Mouse (Mus musculus) C2C12 (cell line): ENCODE data around the gene Sorcs2. TPM values are rescaled to one million over a fixed set of nuclear protein-coding genes. Genes with fewer than 3 reads are reported as not detected.

Experiments
- H3K27me3 ChIP-seq: one replicate; pipeline ENCODE4 v1.6.1; 2011; ENCODE audit not compliant: control insufficient read depth, insufficient read depth, insufficient read length
- H3K36me3 ChIP-seq: one replicate; pipeline ENCODE4 v1.6.1; 2011; ENCODE audit not compliant: control insufficient read depth, insufficient read depth
- H3K4me3 ChIP-seq: one replicate; pipeline ENCODE4 v1.5.1; 2011; ENCODE audit warnings: mild to moderate bottlenecking, control low read depth; ENCODE audit not compliant: poor library complexity, insufficient read depth, severe bottlenecking
- H3K79me2 ChIP-seq: one replicate; pipeline ENCODE4 v1.6.1; 2011; ENCODE audit not compliant: control insufficient read depth, insufficient read depth
- H3K79me3 ChIP-seq: one replicate; pipeline ENCODE4 v1.6.1; 2011; ENCODE audit warnings: low read depth, control low read depth
- H3ac ChIP-seq: one replicate; pipeline ENCODE3; 2011; ENCODE audit warnings: low read depth; ENCODE audit not compliant: control insufficient read depth, insufficient read length
- CEBPB ChIP-seq: IDR thresholded peaks from one replicate; pipeline ENCODE4 v1.6.1; 2011; ENCODE audit warnings: low read depth, mild to moderate bottlenecking, control low read depth, moderate library complexity
- CTCF ChIP-seq: IDR thresholded peaks from one replicate; pipeline ENCODE4 v1.5.1; 2011; ENCODE audit not compliant: control insufficient read depth, insufficient read depth, insufficient read length
- FOSL1 ChIP-seq: IDR thresholded peaks from one replicate; pipeline ENCODE4 v1.8.0; 2011; ENCODE audit warnings: mild to moderate bottlenecking, low read length; ENCODE audit not compliant: poor library complexity, insufficient read depth, severe bottlenecking
- MAX ChIP-seq: IDR thresholded peaks from one replicate; pipeline ENCODE4 v1.6.1; 2011; ENCODE audit warnings: mild to moderate bottlenecking, control low read depth
- MYOD1 ChIP-seq: IDR thresholded peaks from one replicate; pipeline ENCODE4 v1.6.1; 2011; ENCODE audit warnings: low read depth; ENCODE audit not compliant: control insufficient read depth, insufficient read length
- MYOG ChIP-seq: IDR thresholded peaks from one replicate; pipeline ENCODE4 v1.6.1; 2011; ENCODE audit not compliant: control insufficient read depth, insufficient read length; ENCODE audit errors: extremely low read depth
- USF1 ChIP-seq: IDR thresholded peaks from one replicate; pipeline ENCODE4 v1.6.1; 2011; ENCODE audit warnings: low read depth, mild to moderate bottlenecking, control low read depth, moderate library complexity
- polyA plus RNA-seq: library from polyadenylated mRNA; unstranded; fragments of >200 nt; fragmentation: generic; extraction: Trizol; gene quantifications from one replicate; pipeline ENCODE4 v1.2.1, GENCODE M21; 2012; ENCODE audit warnings: missing spikeins

The Sorcs2 gene
- polyA plus RNA-seq, 1 experiment, result 67.7 TPM

DNA sequence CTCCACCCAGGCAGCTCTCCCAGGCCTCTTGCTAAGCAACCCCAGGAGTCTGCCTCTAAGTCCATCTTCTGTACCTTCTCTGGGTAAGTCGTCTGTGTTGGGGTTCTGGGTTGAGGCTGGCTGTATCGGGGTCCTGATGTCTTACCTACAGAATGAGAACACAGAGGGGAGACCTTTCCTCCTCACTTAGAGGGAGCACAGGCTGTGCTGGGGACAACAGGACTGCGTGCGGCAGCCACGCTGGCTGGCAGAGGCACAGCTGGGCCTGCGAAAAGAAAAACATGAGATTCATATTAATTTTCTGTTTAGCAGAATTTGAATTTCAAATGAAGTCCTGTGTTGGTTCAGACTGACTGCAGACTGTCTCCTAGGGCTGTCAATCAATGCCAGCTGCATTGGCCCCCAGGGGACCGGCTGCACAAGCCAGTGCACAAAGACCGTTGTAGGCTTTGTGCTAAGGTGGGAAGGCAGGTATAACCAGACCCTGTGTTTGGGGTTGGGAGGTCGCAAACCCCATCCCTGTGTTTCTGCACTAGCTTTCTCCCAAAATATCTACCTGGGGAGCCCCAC is 36.5 kb upstream of the Sorcs2 start:
- Histone ChIP-seq H3ac (no peak overlapping the region), H3K79me2 (no peaks in the 10 kb centered on the region), H3K79me3 (no peaks in the 10 kb centered on the region), H3K4me3 (no peak overlapping the region), H3K36me3 (no peaks in the 10 kb centered on the region), H3K27me3 (peaks cover 29% of the 10 kb centered on the region)
- TF ChIP-seq CEBPB (no peak), MAX (no peak), CTCF (no peak), MYOG (no peak), USF1 (no peak)

DNA sequence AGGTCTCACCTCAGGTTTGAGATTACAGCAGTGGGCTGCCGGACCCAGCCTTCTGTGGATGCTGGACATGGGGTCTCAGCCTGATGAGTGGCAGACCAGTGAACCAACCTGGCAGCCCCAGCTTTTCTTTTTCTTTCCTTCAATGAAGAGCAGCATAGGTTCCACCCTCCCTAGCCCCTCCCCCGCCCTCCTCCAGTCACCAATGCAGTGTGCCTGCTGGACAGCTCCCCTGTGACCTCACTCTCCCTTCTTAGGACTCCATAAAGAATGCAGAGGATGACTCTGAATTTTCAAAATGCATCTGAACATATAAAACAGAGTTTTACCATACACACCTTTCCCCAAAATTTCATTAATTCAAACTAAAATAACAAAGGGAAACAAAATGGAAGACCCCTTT is 33.8 kb upstream of the Sorcs2 start:
- Histone ChIP-seq H3K4me3 (no peak overlapping the region), H3ac (no peak overlapping the region), H3K27me3 (peaks cover 39% of the 10 kb centered on the region), H3K79me2 (no peaks in the 10 kb centered on the region), H3K36me3 (no peaks in the 10 kb centered on the region), H3K79me3 (no peaks in the 10 kb centered on the region)
- no peak for TF ChIP-seq CTCF

DNA sequence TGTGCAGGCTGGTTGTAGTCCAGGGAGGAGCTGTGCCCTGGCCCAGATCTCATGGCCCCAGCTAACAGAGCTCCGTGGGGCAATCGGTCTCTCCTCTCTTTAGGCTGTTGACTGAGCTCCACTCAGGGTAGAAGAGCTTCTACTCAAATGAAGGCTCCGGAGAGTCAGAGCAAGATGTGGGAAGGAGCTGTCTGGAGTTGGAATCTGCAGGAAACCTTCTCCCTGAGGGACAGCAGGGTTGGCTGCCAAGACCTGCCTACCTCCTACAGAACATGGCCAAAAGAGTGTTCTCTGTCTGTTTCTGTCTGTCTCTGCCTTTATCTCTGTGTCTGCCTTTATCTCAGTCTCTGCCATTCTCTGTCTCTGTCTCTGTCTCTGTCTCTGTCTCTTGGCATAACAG is 31.6 kb upstream of the Sorcs2 start:
- Histone ChIP-seq H3K79me3 (no peaks in the 10 kb centered on the region), H3K27me3 (peaks cover 33% of the 10 kb centered on the region), H3K4me3 (no peak overlapping the region), H3K79me2 (no peaks in the 10 kb centered on the region), H3ac (no peak overlapping the region), H3K36me3 (no peaks in the 10 kb centered on the region)
- TF ChIP-seq MAX, result no peak
- TF ChIP-seq CEBPB, result no peak
- no peak for TF ChIP-seq MYOD1
- TF ChIP-seq CTCF, result no peak
- TF ChIP-seq USF1, result no peak
- no peak for TF ChIP-seq MYOG
- no peak for TF ChIP-seq FOSL1

DNA sequence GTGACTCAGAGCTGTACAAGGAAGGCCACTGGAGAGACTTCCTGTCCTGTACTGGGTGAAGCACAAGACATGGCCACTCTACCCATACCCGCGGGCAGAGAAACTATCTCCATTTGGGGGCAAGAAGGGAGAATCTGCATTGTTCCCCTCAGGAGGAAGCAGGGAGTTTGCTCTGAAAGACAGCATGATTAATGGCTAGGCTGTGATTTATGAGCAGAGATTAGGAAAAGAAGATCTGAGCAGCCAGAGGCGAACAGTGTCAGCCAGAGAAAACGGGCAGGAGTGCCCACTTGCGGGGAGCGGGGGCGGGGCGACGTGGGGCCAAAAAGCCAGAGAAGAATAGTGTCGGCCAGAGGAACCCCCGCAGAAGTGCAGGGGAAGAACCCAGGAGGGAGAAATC is 29.9 kb upstream of the Sorcs2 start:
- H3K27me3 ChIP-seq, result peaks cover 20% of the 10 kb centered on the region
- no peak for TF ChIP-seq MYOG
- TF ChIP-seq USF1, result no peak
- no peak for TF ChIP-seq CEBPB
- no peak for TF ChIP-seq CTCF
- TF ChIP-seq MYOD1, result no peak
- TF ChIP-seq FOSL1, result no peak
- TF ChIP-seq MAX, result no peak
- H3K4me3 ChIP-seq, result no peak overlapping the region
- no peaks in the 10 kb centered on the region for H3K79me3 ChIP-seq
- H3K36me3 ChIP-seq, result no peaks in the 10 kb centered on the region
- H3K79me2 ChIP-seq, result no peaks in the 10 kb centered on the region
- no peak overlapping the region for H3ac ChIP-seq

DNA sequence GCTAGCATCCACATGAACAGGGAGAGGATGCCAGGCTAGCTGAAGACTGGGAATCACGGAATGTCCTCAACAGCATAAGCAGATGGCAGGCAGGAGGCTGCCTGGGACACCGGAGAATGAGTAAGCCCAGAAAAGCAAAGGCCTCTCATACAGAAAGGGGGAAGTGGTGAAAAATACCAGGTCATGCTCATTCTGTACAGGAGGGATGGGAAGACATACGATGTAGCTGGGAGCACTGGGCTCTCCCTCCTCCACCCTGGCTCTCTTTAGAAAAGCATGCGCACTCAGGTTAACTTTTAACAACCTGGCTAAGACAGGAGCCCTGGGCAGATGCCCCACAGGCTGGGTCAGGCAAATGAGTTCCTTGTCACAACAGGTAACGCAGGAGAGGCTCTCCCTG is 28.5 kb upstream of the Sorcs2 start:
- no peak for TF ChIP-seq MYOG
- no peak for TF ChIP-seq CTCF
- TF ChIP-seq CEBPB, result no peak
- no peak for TF ChIP-seq FOSL1
- TF ChIP-seq MYOD1, result no peak
- TF ChIP-seq MAX, result no peak
- TF ChIP-seq USF1, result no peak
- H3K4me3 ChIP-seq, result no peak overlapping the region
- H3K79me3 ChIP-seq, result no peaks in the 10 kb centered on the region
- no peak overlapping the region for H3ac ChIP-seq
- H3K36me3 ChIP-seq, result no peaks in the 10 kb centered on the region
- H3K79me2 ChIP-seq, result no peaks in the 10 kb centered on the region
- peaks cover 20% of the 10 kb centered on the region for H3K27me3 ChIP-seq

DNA sequence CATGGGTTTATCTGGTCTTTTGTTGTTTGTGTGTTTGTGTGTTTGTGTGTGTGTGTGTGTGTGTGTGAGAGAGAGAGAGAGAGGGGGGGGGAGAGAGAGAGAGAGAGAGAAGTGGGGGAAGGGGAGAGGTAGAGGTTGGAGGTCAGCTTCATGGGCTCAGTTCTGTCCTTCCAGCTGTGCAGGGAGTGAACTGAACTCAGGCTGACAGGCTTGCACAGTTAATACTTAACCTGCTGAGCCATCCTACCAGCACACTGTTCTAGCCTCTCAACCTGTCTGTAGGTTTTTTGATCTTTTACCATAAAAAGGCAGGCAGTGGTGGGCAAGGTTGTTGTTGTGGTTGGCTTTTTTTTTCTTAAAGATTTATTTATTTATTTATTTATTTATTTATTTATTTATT is 26.7 kb upstream of the Sorcs2 start:
- Histone ChIP-seq H3K27me3 (peaks cover 20% of the 10 kb centered on the region), H3K79me2 (no peaks in the 10 kb centered on the region), H3K79me3 (no peaks in the 10 kb centered on the region), H3ac (no peak overlapping the region), H3K36me3 (no peaks in the 10 kb centered on the region), H3K4me3 (no peak overlapping the region)
- TF ChIP-seq USF1 (no peak), CTCF (no peak), MYOG (no peak), MYOD1 (no peak), FOSL1 (no peak), MAX (no peak), CEBPB (no peak)
